Mouse (Mus musculus): ENCODE measurements around the gene Slc34a3.

The Slc34a3 gene

DNA sequence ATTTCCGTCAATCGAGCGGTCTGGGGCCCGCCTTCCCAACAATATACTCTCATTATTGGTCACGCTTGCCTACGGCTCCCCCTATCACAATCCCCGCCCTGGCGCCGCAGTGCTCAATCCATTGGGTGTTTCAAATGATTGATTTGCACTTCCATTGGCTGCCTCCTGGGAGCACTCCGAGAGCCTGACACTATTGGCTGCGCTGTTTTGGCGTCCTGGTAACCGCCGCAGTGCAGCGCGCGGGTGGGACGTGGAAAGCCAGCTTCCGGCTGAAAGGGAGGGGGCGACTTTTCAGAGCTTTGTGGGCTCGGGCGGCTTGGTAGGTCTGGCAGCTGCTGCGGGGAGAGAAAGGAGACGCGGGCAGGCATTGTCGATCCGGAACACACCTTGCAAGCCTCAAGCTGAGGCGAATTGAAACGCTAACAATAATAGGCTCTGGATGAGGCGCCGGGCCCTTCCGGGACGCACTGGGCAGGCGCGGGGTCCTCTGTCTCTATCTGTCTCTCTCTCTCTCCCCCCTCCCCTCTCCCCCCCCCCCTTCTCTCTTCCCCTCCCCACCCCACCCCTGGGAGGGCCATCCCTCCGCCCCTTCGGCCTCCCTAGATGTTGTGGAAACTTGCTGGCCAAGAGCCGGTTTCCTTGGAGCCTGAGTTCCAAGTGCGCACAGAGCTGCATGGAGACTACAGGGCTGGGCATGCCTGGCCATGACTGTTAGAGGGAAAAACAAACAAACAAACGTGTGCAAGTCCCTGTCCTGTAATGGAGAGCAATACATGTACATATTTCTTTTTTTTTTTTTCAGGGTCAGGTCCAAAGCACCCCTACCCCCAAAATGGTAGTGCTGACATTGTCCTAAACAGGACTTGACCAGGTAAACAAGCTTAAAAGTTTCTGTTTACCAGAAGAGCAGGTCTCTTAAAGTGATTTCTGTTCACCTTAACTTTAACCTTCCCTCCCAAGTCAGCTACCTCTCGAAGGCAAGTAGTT, 9.1 kb downstream of the Slc34a3 start:
- peak; percentile 99 for DNase-seq (ENCODE audit: low read depth)

GRCm38 (mm10) chr2:25224492-25224765, 9.7 kb downstream of the Slc34a3 start, which contains the start of gene Tubb4b:
TSS of gene Tubb4b (minus strand) at chr2:25224702.
- no peak for DNase-seq (ENCODE audit: low read depth)

GRCm38 (mm10) chr2:25223681-25224491, 10.3 kb downstream of the Slc34a3 start:
- DNase-seq (ENCODE audit: low read depth) = no peak

- DNase-seq (ENCODE audit: low read depth) = no peak
Measured at GRCm38 (mm10) chr2:25221331-25221772, 12.8 kb downstream of the Slc34a3 start.

GRCm38 (mm10) chr2:25218445-25218844, 15.7 kb downstream of the Slc34a3 start, which contains the start of gene Fam166a:
TSS of gene Fam166a (plus strand) at chr2:25218745.
- no peak for DNase-seq (ENCODE audit: low read depth)

DNA sequence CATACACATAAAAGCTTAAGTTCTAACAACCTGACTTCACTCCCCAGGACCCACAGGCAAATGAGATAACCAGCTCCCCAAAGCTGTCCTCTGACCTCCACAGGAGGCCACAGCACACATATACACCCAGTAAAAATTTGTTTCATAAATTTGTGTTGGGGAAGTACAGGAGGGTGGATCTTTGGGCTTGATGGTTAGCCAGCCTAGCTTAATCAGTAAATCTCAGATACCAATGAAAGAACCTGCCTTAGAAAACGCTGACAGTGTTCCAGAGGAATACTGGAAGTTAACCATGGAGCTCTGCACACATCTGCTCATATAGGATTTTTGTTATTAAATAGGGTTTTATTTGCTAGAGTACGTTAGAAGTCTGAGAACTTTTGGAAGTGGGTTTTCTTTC, 16.5 kb downstream of the Slc34a3 start:
- no peak for DNase-seq (ENCODE audit: low read depth)

DNA sequence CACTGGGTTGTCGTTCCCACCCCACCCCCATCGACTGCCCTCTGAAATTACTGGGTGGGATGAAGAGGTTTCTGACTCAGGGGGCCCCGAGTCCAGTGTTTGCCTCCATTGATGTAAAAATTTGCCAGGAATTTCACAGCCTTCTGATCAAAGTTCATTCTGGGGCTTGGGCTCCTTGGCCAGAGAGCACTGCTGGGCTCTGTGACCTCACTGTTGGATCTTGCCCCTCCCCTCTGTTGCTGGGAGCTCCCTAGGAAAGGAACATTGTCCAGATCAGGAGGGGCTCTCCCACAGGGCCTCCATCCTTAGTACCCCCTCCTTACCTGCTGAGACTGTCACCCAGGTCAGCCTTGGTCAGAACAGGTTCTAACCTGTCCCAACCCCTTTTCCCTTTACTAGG, 19.7 kb downstream of the Slc34a3 start, which contains the start of gene Stpg3:
TSS of gene Stpg3 (minus strand) at position 194 of the 400 bp plus-strand sequence.
- no peak for DNase-seq (ENCODE audit: low read depth)

GRCm38 (mm10) chr2:25213266-25213865, 20.8 kb downstream of the Slc34a3 start:
- DNase-seq (ENCODE audit: low read depth) = no peak

DNA sequence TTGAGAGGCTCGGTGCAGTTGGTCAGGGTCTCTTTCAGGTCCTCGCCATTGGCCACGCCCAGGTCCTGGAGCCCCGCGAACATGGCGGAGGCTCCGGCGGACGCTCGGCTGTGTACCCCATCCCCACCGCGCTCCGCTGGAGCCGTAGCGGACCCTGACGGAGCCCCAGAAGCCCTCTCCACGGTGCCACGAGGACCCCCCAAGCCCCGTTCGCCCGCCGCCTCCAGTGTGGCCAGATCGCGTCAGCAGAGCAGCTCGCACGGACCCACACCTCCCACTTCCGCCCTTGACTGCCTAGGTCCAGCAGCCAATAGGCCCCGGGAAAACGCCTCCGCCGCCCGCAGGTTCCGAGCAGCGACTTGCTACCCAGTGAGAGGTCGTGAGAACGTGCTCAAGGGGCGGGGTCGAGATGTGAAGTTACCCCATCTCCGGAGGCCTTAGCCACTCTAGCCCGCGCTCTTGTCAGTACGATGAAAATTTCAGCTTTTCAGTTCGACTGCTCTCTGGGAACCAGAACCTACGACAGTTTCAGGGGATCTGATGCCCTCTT, 23.0 kb downstream of the Slc34a3 start, which contains the start of gene Nelfb:
TSS of gene Nelfb (minus strand) at position 369 of the 550 bp plus-strand sequence.
- peak; percentile 86 for DNase-seq (ENCODE audit: low read depth)

- DNase-seq (ENCODE audit: low read depth) = no peak
Measured at GRCm38 (mm10) chr2:25210686-25211085, 23.5 kb downstream of the Slc34a3 start.

DNA sequence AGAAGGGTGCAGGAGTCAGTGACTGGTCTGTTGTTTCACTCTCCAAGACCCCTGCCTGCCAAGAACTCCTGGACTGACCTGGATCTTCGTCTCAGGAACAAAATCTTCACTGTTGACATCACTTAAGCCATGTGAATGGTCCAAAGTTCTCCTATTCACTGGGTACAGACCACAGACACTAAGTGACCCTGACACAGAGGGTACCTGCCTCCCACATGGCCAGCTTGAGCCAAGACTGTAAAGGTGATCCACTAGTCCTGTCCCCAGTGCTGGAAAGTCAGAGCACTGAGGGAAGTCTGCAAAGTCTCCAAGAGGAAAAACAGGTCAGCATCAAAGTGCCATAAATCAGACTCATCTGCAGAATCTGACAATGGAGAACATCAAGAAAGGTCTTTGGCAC, 26.6 kb downstream of the Slc34a3 start:
- DNase-seq (ENCODE audit: low read depth) = no peak

DNA sequence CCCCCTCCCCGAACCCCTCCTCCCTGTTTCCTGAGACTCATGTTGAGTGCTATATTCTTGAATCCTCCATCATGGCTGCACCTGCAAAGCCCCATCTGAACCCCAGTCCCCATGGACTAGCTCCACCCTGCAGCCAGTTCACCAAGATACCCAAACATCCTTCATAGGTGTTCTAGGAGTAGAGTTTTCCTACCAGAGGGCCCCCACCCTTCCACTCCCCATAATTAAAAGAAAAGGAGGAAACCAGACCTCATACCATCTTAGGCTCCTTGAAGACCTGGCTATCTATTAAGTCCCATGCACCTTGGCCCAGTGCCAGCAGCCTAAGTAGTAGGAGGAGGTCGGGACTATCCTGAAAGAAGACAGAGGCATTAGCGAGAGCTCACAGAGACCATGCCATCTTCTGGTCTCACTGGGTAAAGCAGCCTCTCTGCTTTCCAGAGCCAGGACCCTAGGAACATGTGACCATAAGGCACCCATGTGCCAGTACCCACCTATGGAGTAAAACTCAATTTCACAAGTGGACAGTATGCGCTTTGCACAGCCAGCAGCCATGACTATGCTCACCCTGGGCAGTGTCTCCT, 30.4 kb downstream of the Slc34a3 start:
- no peak for DNase-seq (ENCODE audit: low read depth)

DNA sequence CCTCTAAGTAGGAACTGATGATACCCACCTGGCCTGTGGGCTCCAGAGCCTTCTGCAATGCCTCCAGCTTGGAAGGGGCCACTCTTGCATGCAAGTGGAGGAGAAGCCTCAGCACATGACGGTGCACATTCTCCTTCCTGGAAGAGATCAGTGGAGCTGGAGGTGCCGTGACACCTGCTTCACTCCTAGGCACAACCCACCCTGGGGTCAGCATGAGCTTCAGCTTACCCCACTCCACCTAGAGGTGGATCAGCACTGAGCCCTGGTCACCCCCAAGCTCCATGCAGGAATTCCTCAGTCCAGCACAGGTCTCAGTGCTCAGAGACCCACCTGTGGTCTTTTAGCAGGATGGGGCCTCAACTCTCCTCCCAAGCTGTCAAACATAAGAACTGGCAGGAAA, 33.5 kb downstream of the Slc34a3 start:
- DNase-seq (ENCODE audit: low read depth) = no peak

GRCm38 (mm10) chr2:25197946-25198345, 36.2 kb downstream of the Slc34a3 start:
- DNase-seq (ENCODE audit: low read depth) = no peak

GRCm38 (mm10) chr2:25197191-25197590, 37.0 kb downstream of the Slc34a3 start:
- DNase-seq (ENCODE audit: low read depth) = no peak

DNA sequence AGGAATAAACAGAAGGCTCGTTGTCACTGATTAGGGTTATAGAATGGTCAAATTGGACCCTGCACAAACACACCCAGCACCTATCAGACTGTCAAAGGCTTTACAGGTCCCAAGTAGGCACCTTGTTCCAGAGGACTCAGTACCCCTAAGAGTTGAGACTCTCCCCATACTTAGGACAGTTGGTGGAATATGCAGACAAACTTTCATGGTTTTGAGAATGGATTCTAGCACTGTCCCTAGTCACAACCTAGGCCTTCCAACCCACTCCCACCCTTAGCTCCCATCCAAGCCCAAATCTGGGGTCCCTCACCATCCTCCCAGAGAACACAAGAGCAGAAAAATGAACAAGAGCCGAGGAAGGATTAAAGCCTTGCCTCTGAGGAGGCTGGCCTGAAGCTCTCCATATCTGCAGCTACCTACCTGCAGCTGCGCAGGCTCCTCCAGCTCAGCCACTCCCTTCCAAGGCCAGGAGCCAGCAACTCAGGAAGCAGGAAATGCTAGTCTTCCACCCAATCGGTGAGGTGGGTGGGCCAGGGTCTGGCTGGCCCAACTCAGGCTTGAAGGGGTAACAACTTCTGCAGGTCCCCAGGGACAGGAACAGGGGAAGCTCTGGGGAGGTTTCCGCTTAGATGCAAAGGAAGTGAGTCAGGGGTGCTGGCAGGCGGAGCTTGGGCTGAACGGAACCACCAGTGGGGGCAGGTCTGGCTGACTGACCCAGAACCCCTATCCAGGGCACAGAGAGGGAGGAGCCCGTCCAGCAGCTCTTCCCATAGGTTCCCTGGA, 37.8 kb downstream of the Slc34a3 start, which contains the start of gene Tor4a:
TSS of gene Tor4a (minus strand) at position 715 of the 783 bp plus-strand sequence.
- DNase-seq (ENCODE audit: low read depth) = peak; percentile 80

GRCm38 (mm10) chr2:25195211-25196156, 38.7 kb downstream of the Slc34a3 start:
- DNase-seq (ENCODE audit: low read depth) = peak; percentile 73

DNA sequence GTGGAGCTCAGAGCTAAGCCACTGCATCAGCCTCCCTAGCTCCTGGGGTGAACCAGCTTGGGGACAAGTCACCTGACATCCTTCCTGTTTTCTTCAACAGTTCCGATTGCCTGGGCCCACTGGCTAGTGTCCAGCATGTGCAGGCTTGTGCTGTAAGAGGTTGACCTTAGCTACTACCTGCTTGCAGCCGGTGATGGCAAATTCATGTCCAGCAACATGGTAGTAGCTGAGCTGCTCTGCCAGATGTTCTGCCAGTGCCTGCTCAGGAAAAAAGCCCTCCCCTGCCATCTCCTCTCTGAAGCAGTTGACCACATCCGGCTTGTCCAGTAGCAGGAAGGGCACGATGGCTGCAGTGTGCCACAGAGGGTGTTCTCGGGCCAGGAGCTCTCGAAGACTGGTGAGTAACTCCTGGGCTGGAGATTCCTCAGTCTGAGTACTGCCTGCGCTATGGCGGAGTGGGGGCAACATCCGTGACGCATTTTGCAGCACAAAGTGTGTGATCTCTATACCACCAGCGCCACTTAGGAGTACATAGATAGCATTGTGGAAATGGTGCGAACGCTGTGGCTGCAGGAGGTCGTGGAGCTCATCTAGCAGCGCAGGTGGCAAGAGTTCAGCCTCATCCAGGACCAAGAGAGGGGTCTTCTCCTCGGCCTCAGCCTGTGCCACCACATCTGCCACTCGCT, 39.5 kb downstream of the Slc34a3 start:
- peak; percentile 57 for DNase-seq (ENCODE audit: low read depth)

DNA sequence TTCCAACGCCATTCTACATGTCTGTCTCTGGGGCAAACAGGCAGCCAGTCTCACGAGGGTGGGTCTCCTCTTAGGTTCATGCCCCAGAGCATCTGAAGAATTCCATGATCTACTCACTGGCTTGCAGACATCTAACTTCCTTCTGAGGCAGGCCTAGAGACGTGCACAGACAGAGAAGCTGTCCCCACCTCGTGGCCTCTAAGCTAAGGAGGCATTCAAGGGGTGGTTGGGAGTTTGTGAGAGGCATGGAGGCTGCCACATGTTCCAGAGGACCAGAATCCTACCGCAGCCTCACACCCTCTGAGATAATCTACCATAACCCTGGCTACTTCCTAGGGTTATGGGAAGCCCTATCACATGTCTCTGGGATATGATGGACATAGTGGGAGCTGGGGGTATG, 40.2 kb downstream of the Slc34a3 start:
- DNase-seq (ENCODE audit: low read depth) = no peak

Measured in naive thymus-derived CD4-positive, alpha-beta T cell, adult 2 months (primary cell).